Mouse (Mus musculus) CD4-positive, CD25-positive, alpha-beta regulatory T cell, adult 4 months (primary cell): ENCODE data around the gene Pold4. TPM values are rescaled to one million over a fixed set of nuclear protein-coding genes. Genes with fewer than 3 reads are reported as not detected.
"Not testable (repeated sequence)": the region's sequence is repeated elsewhere in the genome, so short reads cannot be mapped to it uniquely, and the experiment has no call there.

Experiments used
- ATAC-seq: one replicate; pipeline ENCODE4 v1.8.0; 2017
- polyA plus RNA-seq, 2 experiments: library from polyadenylated mRNA; unstranded; fragments of 100-300 nt; shearing (Covaris generic); gene quantifications; one replicate each; pipeline ENCODE4 v1.2.1; 2017

Pold4 gene
- polyA plus RNA-seq, 2 experiments from 2014 or later, result 117 to 127 TPM

DNA sequence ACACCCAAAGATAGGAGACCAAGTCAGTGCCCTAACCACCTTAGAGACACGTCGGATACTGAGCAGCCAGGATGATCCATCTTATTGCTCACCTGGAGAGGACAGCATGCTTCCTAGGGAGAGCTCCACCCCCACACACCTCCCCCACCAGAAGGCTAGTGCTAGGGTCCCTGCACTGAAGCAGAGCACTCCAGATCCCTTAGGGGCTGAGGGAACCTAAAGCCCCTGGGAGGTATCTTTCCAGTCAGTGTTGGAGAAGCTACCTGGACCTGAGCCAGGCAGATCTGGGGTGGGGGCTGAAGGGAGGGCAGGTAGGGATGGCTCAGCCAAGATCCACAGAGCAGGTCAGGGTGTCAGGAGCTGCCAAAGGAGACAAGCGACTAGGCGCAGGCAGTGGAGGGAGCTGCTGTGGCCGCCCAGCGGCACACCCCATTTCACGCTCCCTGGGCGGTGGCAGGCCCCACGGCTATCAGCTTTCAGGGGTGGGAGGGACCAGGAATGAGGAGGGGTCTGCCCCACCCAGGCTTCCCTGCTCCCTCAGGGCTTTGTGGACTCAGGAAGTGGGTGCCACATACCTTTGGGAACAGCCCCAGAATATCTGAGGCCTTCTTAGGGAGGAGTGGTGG is 2.1 kb upstream of the Pold4 start:
- ATAC-seq, result no peak

DNA sequence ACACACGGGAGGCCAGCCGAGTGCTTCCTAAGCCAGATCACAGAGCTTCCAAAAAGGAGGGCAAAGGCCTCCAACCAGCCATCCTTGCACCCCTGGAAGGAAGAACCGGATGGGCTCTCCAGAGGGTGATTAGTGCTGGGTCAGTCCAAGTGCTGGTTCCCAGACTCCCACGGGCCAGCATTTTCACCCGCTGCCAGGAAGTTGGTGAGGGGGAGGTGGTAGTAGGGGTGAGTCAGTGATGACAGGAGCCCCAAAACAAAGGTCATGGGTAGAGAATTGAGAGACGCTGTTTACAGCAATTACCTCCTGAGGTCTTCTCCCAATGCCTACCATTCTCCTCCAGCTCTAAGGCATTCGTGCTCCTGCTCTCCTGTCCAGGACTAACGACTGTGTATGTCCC is 1.3 kb upstream of the Pold4 start:
- no peak for ATAC-seq

DNA sequence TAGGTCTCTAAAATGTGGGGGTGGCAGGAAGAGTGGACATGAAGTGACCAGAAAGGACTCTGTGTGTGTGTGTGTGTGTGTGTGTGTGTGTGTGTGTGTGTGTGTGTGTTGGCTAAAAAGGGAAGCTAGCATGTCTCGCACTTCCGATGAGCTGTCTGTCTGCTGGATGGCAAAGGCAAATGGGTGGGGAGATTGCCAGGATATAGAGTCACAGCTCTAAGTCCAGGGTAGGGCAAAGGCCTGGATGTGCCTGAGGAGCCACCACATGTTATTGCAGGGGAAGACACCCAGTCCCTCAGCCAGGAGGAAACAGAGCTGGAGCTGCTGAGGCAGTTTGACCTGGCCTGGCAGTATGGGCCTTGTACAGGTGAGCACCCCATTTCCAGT is 480 bp downstream of the Pold4 start:
- ATAC-seq, result peak; percentile 54

DNA sequence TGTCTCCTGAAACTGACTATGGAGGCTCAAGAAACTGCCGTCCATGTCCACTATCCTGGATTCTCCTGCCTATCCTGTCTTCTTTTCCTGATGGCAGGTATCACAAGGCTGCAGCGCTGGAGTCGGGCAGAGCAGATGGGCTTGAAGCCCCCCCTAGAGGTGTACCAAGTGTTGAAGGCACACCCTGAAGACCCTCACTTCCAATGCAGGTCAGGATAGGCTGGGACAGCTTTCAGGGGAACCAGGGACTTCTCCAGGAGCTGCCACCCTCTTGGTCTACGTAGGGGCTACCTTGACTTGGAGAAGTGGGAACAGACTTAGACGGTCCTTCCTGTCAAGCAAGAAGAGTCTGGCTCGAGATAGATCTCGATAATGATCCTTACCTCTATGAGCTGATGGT is 952 bp downstream of the Pold4 start:
- ATAC-seq, result no peak

DNA sequence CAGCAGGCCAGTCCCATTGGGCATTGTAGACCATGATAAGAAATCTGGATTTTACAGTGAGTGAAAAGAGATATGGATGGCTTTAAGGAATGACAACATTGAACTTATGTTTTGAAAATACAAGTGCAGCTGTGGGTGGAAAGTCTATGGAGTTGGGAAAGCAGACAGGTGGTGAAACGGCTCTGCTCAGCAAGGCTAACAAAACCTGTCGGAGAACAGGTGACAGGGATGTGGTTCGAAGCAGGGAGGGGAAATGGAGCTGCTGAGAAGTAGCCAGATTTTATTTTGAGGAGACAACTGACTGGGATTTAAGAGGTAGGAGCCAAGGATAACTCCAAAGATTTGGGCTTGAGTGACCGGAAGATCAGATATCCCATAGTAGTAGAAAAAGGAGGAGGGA is 2.8 kb downstream of the Pold4 start:
- no peak for ATAC-seq

DNA sequence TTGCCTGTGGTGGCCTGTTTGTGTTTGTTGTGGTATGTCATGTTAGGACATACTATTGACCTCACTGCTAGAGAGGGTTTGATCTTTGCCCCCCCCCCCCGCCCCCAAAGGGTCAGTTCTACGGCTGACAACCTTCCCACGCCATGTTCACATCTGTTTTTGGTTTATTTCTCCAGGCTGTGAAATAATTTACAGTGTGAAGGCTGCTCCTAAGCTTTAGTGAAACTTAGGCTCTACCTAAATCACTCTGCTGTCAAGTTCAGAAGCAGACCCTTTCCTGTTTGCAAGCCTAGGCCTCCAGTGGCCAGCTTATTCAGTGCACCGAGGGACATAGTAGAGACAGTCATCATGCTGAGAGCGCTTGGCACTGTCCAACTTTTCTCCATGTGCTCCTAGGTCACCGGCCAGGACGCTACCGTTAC is 8.6 kb downstream of the Pold4 start:
- ATAC-seq, result no peak

DNA sequence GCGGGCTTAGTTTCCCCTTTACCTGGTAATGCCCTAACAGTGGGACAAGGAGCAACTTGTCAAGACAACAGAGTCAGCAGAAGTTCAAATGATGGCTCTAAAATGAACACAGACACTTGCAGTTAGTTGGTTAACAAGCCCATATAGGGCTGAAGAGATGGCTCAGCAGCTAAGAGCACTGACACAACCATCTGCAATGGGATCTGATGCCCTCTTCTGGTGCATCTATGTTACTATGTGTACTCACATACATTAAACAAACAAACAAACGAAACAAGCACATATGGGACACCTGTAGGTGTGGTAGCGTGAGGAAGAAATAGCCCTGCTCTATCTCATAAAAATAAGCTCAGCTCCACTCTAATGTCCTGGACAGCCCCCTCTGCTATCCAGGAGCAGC is 10.7 kb downstream of the Pold4 start:
- ATAC-seq, result no peak

DNA sequence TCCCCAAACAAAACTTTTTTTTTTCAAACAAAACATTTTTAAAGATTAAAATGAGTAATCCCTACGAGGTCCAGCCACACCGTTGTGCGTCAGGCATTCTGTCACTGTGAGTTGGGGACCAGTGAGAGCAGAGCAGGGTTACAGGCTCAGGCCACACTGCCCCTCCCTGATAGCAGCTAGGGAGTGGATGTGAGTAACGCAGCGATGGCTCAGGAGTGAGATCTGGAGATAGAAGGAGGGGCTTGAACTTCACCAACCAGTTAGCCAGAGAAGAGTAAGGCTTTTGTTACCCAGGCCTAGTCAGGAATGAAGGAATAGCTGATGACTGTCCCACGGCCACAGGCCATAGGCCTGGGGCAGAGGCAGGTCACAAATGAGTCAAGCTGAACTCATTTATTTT is 13.1 kb downstream of the Pold4 start:
- ATAC-seq, result no peak

DNA sequence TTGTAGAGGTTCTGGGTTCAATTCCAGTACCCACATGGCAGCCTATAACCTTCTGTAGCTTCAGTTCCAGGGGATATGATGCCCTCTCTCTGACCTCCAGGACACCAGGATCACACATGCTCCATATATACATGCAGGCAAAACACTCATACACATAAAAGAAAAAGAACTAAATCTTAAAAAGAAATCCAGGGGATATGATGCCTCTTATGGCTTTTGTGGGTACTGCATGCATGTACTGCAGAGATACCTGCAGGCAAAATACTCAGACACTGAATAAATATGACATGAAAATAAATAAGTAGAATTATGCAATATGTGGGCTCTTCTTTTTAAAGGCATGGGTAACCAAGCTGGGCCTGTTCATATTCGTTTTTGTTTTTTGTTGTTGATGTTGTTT is 15.3 kb downstream of the Pold4 start:
- ATAC-seq, result no peak

DNA sequence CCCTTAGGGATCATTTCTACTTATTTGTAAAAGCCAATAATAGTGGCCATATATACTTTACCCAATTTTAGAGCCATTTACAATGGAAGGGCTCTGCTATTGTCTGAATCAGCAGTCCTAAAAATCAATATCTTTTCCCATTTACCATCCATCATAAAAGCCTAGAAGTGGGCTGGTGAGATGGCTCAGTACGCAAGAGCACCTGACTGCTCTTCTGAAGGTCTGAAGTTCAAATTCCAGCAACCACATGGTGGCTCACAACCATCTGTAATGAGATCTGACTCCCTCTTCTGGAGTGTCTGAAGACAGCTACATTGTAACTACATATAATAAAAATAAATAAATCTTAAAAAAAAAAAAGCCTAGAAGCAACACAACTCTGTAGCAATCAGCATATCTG is 17.0 kb downstream of the Pold4 start:
- ATAC-seq, result not testable (repeated sequence)

DNA sequence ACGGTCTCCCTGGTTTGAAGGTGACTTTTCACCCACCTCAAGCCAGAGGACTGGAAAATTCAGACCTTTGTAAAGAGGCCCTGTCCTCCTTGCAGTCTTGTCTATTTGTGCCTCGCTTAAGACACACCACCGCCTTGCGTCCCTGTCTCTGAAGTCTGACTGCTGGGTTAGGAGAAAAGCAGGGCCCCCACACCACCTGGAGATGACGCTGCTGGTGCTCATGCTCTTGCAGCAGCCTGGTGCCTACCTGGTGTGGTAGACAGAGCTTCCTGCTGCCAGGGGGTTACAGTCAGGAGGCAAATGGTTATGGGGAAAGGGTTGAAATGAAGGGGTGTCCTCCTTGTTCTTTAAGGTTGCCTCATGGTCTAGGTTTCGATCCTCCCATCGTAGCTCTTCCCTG is 22.5 kb downstream of the Pold4 start:
- ATAC-seq, result no peak

DNA sequence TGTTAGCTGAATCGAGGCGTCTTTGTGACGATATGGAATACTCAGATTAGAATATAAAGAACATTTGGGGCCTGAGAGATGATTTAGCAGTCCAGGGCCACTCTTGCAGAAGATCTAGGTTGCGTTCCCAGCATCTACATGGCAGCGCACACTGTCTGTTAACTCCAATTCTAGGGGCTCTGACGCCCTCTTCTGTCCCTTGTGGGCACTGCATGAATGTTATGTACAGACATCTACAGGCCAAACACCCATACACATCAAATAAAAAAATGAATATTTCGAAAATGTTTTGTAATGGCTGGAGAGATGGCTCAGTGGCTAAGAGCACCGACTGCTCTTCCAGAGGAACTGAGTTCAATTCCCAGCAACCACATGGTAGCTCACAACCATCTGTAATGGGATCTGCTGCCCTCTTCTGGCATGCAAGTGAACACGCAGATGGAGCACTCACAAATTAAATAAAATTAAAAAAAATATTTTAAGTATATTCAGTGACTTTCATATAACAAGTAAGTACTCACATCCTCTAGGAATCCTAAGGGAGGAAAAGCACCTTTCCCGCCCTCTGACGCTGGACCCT is 24.0 kb downstream of the Pold4 start:
- ATAC-seq, result no peak

DNA sequence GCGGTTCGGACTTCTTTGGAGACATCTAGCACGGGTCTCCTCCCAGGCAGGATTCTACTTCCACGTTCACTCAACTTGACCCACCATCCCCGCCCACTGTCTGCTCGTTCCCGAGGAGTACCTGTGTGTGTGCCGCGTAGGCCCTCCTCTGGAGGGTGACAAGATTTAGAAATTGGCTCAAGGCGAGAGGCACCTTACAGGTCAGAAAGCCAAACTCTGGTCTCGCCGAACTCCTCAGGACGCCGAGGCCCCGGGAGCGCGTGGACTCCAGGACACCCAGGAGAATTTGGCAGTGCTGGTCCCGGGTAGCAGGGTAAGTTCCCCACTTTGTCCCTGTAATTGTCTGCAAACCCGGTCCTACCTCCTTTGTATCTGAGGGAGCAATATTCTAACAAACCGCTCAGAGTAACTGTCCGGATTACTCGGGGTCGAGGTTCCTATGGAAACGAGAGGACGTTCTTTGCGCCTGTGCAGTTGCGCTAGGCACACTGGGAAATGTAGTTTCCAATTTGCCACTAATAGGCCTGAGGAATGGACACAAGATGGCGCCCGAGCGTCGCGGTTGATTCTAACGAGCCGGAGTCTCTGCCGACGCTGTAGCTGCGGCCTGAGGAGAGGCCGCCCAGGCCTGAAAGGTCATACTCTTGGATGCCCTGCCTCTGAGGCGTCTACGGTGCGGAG is 25.7 kb downstream of the Pold4 start:
- peak; percentile 95 for ATAC-seq

DNA sequence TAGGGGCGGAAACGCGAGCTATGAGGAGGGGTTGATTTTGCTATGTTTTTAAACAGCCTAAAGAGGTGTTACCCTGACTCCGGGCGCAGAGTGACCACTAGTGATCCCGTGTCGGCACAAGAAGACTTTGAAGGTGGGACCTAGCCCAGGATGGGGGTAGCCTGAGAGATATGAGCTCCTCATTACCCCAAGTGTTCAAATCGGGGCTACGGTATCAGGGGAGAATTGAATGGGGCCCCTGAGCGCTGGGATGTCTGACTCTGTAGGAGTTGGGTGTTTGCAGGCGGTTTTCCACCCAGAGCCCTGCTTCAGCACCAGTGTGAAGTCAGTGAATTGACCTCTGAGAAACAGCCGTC is 26.2 kb downstream of the Pold4 start:
- ATAC-seq, result no peak

DNA sequence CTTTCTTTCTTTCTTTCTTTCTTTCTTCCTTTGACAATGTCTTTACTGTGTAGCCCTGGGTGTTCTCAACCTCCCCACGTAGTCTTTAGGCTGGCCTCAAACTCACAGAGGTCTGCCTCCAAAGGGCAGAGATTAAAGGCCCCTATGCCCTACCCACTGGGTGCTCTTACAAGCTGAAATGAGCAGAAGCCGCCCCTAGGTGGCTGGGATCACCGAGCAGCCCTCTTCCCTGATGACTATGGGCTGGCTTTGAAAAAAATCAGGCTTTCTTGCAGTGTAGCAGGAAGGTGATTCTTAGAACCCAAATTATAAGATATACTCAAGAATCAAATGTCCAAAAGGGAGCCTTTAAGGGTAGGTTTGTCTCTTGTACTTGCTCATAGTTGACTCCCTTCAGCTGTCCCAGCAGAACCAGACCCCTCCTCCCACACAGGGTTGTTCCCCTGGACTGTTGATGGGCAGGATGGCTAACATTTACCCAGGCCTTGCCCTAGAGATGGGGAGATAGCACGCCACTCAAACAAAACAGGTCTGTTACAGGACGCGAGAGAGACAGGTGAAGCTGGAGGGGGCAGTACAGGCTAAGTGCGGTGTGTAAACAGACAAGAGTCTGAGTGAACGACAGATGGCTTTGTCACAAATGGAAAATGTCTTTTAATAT is 29.5 kb downstream of the Pold4 start:
- no peak for ATAC-seq

DNA sequence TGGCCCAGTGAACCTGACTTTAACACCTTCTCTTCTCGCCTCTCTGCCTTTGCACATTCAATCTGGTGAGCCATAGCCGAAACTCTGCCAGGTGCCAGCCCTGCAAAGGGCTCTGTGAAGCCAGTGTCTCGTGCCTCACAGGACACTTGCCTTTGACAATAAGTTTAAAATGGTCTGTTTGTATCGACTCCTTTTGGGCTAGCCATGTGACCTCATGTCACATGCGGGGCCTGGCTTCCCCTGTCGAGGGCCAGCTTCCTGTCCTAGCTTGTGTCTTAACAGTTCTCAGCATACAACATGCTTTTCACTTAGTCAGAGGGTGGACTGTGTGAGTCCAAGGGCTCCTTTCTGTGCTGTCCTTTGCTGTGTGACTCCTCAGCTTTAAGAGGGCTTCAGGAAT is 31.1 kb downstream of the Pold4 start:
- ATAC-seq, result no peak

DNA sequence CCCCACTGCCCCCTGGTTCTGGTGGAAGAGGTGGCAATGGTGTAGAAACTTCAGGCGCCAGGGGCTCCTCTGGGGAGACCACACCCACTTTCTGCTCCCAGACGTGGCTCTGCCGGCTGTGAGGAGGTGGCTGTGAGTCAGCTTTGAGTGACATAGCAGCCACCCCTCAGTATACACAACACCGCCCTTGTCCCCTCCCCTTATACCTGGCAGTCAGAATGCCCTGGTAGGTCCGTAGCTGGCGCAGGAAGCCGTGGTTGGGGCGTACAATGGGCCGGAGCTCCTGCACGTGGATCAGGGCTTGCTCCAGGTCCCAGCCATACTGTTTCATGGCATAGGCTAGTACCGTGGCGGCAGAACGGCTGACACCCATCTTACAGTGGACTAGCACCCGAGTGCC is 32.0 kb downstream of the Pold4 start:
- ATAC-seq, result no peak

DNA sequence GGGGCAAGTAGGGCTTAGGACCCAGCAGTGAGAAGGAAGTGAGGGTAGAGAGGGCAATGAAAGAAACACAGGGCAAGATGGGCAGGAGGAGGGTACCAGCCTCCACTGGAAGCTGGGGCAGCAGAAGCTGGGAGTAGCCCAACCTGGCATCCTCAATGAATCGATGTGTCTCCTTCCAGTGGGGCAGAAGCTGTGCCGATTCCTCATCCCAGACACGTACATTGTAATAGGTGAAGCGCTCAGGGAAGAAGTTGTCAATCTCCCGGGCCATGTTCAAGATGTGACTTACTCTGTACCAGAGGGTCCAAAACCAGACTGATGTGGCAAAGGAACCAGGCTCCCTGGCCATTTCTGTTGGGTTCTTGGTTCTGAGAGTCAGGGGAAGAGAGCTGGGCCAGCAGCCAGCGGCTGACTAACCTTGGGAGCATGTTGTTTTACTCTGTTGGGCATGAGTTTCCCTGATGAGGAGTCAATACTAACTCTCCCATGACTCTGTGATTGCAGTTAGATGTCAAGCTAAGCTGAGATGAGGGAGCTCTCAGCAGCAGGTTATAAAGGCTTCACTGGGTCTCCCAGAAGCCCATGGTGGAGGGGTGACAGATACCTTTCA is 32.6 kb downstream of the Pold4 start:
- no peak for ATAC-seq

DNA sequence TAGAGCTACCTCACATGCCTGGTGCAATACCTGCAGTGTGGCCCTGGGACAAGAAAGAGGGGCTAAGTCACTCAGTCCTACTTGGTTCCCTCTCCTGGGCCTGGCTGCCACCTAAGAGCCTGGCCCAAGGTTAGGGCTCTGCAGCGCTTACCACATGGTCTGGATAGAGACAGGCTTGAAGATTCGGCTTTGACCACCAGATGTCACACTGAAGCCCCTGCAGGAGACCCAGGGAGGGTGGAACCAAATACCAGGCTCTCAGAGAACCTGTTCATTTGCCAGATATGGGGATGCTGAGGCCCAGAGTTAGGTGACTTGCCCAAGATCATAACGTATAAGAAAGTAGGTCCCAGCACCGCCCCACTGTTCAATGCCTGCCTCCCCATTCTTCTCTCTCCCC is 34.3 kb downstream of the Pold4 start:
- no peak for ATAC-seq

DNA sequence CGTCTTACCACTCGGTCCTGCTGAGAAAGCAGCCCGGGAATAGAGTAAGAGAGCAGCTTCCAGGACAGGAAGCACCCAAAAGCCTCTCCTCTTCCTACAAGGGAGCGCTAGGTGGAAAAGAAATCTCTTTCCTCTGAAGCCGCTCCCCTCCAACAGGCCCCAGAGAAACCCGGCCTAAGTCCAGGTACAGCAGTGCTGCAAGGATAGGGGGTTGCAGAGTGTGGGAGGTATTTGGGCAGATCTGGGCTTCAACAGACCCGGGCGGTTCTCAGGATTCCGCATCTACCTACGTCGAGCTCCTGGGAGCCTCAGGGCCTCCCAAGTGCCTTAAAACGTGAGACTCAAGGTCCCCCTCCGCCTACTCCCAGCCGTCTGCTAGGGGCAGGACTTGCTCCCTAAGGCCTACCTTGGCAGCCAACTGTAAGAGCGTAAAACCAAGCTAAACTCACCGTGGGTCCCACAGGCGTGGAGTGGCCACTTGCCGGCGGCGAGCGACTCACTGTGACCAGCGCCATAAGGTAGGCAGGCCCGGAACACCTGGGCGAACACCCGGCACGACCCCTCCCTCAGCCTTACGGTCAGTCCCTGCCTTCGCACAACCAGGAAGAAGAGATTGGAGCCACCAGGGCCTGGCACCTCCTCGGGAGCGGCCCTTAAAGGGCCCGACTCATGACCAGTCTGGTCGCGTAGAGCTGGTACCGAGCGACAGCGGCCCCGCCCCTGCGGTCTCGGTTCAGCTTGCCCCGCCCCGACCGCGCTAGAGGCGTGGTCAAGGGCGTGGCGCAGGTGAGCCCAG is 37.1 kb downstream of the Pold4 start, which contains the start of gene Ssh3:
Ssh3 (minus strand) TSS at position 615 of the 796 bp plus-strand sequence.
- peak; percentile 73 for ATAC-seq

DNA sequence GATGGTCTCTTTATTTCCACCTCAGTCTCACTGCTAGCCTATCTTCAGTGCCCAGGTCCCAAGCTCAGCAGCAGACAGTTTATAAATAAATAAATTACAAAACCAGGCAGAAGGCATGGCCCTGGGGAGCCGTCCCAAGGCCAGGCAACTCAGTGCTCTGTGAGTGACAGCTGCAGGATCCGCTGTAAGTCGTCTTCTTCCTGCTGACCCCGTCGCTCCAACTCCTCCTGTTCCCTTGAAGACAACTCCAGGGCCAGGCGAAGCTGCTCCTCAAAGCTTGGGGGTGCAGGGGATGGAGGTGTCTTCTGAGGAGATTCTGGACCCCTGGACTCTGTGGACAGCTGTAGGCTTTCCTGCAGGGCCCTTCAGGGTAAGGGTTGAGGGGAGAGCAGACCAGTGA is 38.5 kb downstream of the Pold4 start:
- ATAC-seq, result no peak

DNA sequence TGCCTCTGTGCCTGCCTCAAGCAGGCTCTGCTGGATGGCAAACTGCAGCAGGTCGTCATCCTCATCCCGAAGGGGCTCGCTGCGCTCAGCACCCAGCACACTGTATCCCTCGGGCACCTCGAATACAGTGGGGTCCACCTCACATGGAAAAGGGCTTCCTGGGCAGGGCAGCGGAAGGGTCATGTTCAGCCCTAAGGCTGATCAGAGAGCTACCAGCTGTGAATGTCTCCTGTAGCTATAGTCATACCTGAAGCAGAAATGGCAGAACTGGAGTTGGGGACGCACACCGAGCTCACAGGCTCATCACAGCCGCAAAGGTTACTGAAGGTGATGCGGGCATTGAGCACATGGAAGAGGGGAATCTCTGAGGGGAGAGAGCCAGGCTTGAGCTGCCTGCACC is 39.3 kb downstream of the Pold4 start:
- ATAC-seq, result no peak

DNA sequence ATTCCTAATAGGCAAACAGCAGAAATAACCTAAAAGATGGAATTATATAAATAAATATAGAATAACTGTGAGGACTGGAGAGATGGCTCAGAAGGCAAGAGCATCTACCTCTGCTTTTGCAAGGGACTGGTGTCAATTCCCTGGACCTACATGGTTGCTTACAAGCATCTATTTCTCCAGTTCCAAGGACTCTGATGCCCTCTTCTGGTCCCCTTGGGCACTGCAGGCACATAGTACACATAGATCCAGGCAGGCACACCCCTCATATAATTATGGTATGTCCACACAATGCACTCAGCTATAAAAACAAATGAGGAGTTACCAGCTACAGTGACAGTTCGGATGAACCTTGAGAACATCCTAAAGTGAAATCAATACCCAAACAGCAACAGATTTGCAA is 47.8 kb downstream of the Pold4 start:
- ATAC-seq, result no peak
